Mouse (Mus musculus): Measurements from ENCODE around the gene Neu3. TPM values are rescaled to one million over a fixed set of nuclear protein-coding genes. Genes with fewer than 3 reads are reported as not detected.

The Neu3 gene
- total and polyA plus RNA-seq, 3 experiments = 8.5 to 11.5 (median 11.0) TPM

DNA sequence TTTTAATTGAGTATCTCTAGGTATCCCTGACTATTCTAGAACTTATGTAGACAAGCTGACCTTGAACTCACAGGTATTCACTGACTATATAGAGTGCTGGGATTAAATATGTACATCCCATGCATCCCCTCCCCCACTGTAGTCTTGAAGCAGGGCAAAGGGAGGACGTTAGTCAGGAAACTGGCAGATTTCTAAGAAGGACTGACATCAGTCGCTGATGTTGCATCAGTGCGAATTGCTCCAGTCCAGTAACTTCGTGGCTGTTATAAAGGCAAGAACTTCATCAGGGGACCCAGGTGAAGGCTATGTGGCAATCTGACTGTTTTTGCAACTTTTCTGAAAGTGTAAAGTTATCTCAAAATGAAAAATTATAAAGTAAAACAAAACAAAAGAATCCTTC, 41.1 kb upstream of the Neu3 start:
- TF ChIP-seq EP300 (IDR thresholded peaks at IDR 0.05; ENCODE audit: low read length) = peak; percentile 9; the same call in 1 of the 2 replicates
- no peak for TF ChIP-seq GABPA (IDR thresholded peaks at IDR 0.05; ENCODE audit: insufficient replicate concordance, low read depth, low read length)
- no peak overlapping the region for H3K4me2 ChIP-seq (ENCODE audit: insufficient read depth, low read depth, poor library complexity, severe bottlenecking)
- dilution Hi-C loops (cut with MboI; ENCODE audit: extremely low pct_ligation_motif_present, extremely low pct_unique_long_range_greater_than_20kb, low sequenced_read_pairs) = no loop called here
- no peaks in the 10 kb centered on the region for H3K27me3 ChIP-seq (replicated peaks)
- H3K4me1 ChIP-seq (ENCODE audit: control insufficient read depth in 1 of 2, insufficient read depth in 2 of 2) = peaks cover 12 to 26% of the 10 kb centered on the region in 2 experiments
- H3K27ac ChIP-seq (ENCODE audit: insufficient read depth, low read depth) = no peak overlapping the region
- H3K36me3 ChIP-seq (replicated peaks in 1 of 2; ENCODE audit: control insufficient read depth in 1 of 2, insufficient read depth in 1 of 2, low read length in 1 of 2) = no peaks in the 10 kb centered on the region
- DNase-seq (ENCODE audit: extremely low read depth) = peak; percentile 55
- no peak overlapping the region for H3K9ac ChIP-seq (ENCODE audit: insufficient read depth, low read depth)
- H3K9me3 ChIP-seq (replicated peaks; ENCODE audit: low read length) = no peaks in the 10 kb centered on the region
- in situ Hi-C loops (cut with MboI; ENCODE audit: low pct_ligation_motif_present, low pct_unique_long_range_greater_than_20kb, low sequenced_read_pairs) = no loop called here
- H3K4me3 ChIP-seq (replicated peaks in 1 of 3; ENCODE audit: low read depth in 2 of 3, low read length in 2 of 3, poor library complexity in 1 of 3) = no peak overlapping the region
- no peaks in the 10 kb centered on the region for H3K79me2 ChIP-seq (replicated peaks; ENCODE audit: control insufficient read depth, extremely low read depth, insufficient read depth, poor library complexity, severe bottlenecking)

DNA sequence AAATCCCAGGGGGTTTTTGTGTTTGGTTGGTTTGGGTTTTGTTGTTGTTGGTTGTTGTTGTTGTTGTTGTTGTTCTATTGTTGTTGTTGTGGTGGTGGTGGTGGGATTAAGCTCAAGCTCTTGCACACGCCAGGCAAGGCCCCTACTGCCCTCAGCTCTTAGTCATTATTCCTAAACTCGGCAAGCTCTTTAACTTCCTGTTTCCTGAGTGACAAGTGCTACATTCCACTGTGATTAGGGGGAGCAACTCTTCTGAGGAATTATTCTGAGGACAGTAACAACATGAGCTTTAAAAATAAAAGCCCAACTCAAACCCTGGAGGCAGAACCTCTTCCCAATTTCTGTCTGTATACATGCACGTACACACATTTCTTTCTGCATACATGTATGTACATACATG, 37.0 kb upstream of the Neu3 start:
- in situ Hi-C loops (cut with MboI; ENCODE audit: low pct_ligation_motif_present, low pct_unique_long_range_greater_than_20kb, low sequenced_read_pairs) (no loop called here), dilution Hi-C loops (cut with MboI; ENCODE audit: extremely low pct_ligation_motif_present, extremely low pct_unique_long_range_greater_than_20kb, low sequenced_read_pairs) (no loop called here)
- Histone ChIP-seq H3K4me1 (ENCODE audit: control insufficient read depth in 1 of 2, insufficient read depth in 2 of 2) (peaks cover 11 to 20% of the 10 kb centered on the region in 2 experiments), H3K9ac (ENCODE audit: insufficient read depth, low read depth) (no peak overlapping the region), H3K27me3 (replicated peaks) (no peaks in the 10 kb centered on the region), H3K27ac (ENCODE audit: insufficient read depth, low read depth) (no peak overlapping the region), H3K36me3 (replicated peaks in 1 of 2; ENCODE audit: control insufficient read depth in 1 of 2, insufficient read depth in 1 of 2, low read length in 1 of 2) (no peaks in the 10 kb centered on the region), H3K4me3 (replicated peaks in 1 of 3; ENCODE audit: low read depth in 2 of 3, low read length in 2 of 3, poor library complexity in 1 of 3) (no peak overlapping the region), H3K9me3 (replicated peaks; ENCODE audit: low read length) (no peaks in the 10 kb centered on the region), H3K4me2 (ENCODE audit: insufficient read depth, low read depth, poor library complexity, severe bottlenecking) (no peak overlapping the region), H3K79me2 (replicated peaks; ENCODE audit: control insufficient read depth, extremely low read depth, insufficient read depth, poor library complexity, severe bottlenecking) (no peaks in the 10 kb centered on the region)
- no peak for DNase-seq (ENCODE audit: extremely low read depth)
- TF ChIP-seq CTCF (conservative IDR thresholded peaks at IDR 0.05 in 1 of 2, IDR thresholded peaks at IDR 0.05 in 1 of 2; ENCODE audit: low read depth in 2 of 2, low read length in 2 of 2) = no peak
- TF ChIP-seq PAX5 (IDR thresholded peaks at IDR 0.05; ENCODE audit: low read length) = no peak
- TF ChIP-seq ETS1 (conservative IDR thresholded peaks at IDR 0.05; ENCODE audit: low read depth, low read length) = no peak
- no peak for TF ChIP-seq ZKSCAN1 (IDR thresholded peaks at IDR 0.05; ENCODE audit: borderline replicate concordance, low read depth, low read length)
- no peak for TF ChIP-seq JUND (conservative IDR thresholded peaks at IDR 0.05; ENCODE audit: low read depth, low read length)
- TF ChIP-seq ZNF384 (IDR thresholded peaks at IDR 0.05; ENCODE audit: low read depth, low read length) = no peak
- TF ChIP-seq SIN3A (IDR thresholded peaks at IDR 0.05; ENCODE audit: low read length) = no peak
- no peak for TF ChIP-seq POLR2A (IDR thresholded peaks at IDR 0.05; ENCODE audit: low read depth, low read length)
- no peak for TF ChIP-seq JUN (IDR thresholded peaks at IDR 0.05; ENCODE audit: insufficient read depth, low read depth, low read length)
- TF ChIP-seq MAFK (IDR thresholded peaks at IDR 0.05; ENCODE audit: insufficient replicate concordance, low read length) = no peak
- no peak for TF ChIP-seq ZMIZ1 (IDR thresholded peaks at IDR 0.05; ENCODE audit: low read depth, low read length)
- no peak for TF ChIP-seq E2F4 (IDR thresholded peaks at IDR 0.05; ENCODE audit: insufficient replicate concordance, low read depth, low read length)
- no peak for TF ChIP-seq POLR2AphosphoS2 (IDR thresholded peaks at IDR 0.05; ENCODE audit: low read depth, low read length)

Measured in CH12.LX (cell line).